Mouse (Mus musculus): ENCODE measurements at regions not wholly inside any gene's neighbourhood (a gene's known extent, or its start where the extent isn't known, plus 50 kb on each side); places are given as distances from the start of the nearest gene placed in this dataset.

DNA sequence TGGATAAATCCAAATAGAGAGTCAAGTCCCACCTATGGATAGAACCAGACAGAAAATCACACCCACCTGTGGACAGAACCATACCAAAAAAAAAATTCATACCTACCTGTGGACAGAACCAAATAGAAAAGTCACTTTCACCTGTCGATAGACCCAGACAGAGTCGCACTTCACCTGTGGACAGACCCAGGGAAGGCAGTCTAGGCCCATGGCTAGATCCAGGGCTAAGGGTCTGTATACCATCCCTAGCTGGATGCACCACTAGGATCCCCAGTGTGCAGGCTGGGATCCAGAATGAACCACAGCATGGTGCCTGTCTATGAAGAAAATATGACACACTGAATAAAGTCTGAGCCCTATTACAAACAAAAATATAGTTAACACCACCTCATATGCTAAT lies 246.9 kb upstream of the Zdhhc25 start:
- Histone ChIP-seq H3K36me3 (ENCODE audit: control insufficient read depth, insufficient read depth, low read length) (no peaks in the 10 kb centered on the region), H3K9me3 (ENCODE audit: control insufficient read depth, low read length) (no peaks in the 10 kb centered on the region), H3K4me1 (ENCODE audit: control insufficient read depth, insufficient read depth, low read length) (no peaks in the 10 kb centered on the region), H3K4me2 (ENCODE audit: low read depth) (no peak overlapping the region), H3K27me3 (ENCODE audit: control insufficient read depth, insufficient read depth, low read length) (no peaks in the 10 kb centered on the region), H3K27ac (ENCODE audit: low read depth, low read length) (no peak overlapping the region), H3K9ac (ENCODE audit: low read length) (no peak overlapping the region), H3K4me3 (ENCODE audit: low read depth, low read length) (no peak overlapping the region)
- ATAC-seq (ENCODE audit: insufficient read depth, low FRiP score, low TSS enrichment) (no peak), DNase-seq (ENCODE audit: low spot score) (no peak)
- 86% methylated on average over 2 of the region's 2 CpGs for WGBS

DNA sequence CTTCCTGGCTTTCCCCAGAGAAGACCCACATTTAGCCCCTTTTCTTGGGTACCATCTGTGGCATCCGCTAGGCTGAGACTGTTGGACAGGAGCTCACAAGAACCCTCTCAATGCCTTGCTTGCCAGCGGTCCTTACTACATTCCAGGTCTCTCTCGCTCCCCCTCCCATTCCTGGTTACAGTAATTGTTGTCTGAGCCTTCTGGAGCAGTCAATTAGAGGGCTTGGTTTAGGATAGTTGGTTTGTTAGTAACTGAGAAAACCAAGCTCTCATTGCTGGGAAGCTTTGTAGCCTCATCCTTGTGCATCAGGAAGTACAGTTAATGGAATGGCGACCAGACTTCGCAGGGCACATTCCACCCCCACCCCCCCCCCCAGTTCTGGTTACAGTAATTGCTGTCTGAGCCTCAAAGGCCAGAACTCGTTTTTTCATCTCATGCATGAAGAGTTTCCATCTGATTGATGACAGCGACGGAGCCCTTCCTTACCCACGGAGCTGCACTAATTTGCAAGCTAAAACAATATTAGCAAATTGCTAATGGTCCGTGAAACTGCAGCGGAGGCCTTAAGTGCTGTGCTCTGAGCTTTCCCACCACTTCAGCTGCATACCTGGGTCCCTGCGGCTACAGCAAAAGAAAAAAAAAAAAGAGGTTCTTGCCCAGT lies 239.6 kb upstream of the Zdhhc25 start:
- H3K36me3 ChIP-seq (ENCODE audit: control insufficient read depth, insufficient read depth, low read length): no peaks in the 10 kb centered on the region
- no peak overlapping the region for H3K4me3 ChIP-seq (ENCODE audit: low read depth, low read length)
- DNase-seq (ENCODE audit: low spot score): peak; percentile 54
- no peak for ATAC-seq (ENCODE audit: insufficient read depth, low FRiP score, low TSS enrichment)
- H3K27me3 ChIP-seq (ENCODE audit: control insufficient read depth, insufficient read depth, low read length): no peaks in the 10 kb centered on the region
- H3K4me2 ChIP-seq (ENCODE audit: low read depth): no peak overlapping the region
- WGBS: 21% methylated on average over 12 of the region's 12 CpGs
- H3K9ac ChIP-seq (ENCODE audit: low read length): no peak overlapping the region
- H3K27ac ChIP-seq (ENCODE audit: low read depth, low read length): no peak overlapping the region
- peaks cover 11% of the 10 kb centered on the region; the same call in 1 of the 2 replicates for H3K4me1 ChIP-seq (ENCODE audit: control insufficient read depth, insufficient read depth, low read length)
- no peaks in the 10 kb centered on the region for H3K9me3 ChIP-seq (ENCODE audit: control insufficient read depth, low read length)

DNA sequence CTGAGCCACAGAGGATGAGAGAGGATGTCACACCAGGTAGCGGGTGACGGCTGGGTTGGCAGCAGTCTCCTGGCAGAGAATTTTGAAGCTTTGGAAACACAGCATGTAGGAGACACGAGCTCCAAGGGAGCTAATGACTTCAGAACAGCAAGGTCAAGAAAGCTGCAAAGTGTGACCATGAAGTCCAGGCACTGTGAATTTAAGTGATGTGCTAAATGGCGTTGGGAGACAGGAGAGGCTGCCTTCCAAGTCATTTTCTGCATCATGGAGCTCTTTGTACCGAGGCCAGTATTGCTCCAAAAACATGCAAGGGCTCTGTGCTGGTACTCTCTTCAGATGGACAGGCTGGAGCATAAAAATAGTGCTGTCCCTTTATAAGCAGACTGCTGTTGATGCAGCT lies 238.8 kb upstream of the Zdhhc25 start:
- Histone ChIP-seq H3K4me3 (ENCODE audit: low read depth, low read length) (no peak overlapping the region), H3K9ac (ENCODE audit: low read length) (no peak overlapping the region), H3K4me2 (ENCODE audit: low read depth) (no peak overlapping the region), H3K9me3 (ENCODE audit: control insufficient read depth, low read length) (no peaks in the 10 kb centered on the region), H3K36me3 (ENCODE audit: control insufficient read depth, insufficient read depth, low read length) (no peaks in the 10 kb centered on the region), H3K27ac (ENCODE audit: low read depth, low read length) (no peak overlapping the region), H3K27me3 (ENCODE audit: control insufficient read depth, insufficient read depth, low read length) (no peaks in the 10 kb centered on the region), H3K4me1 (ENCODE audit: control insufficient read depth, insufficient read depth, low read length) (peaks cover 11% of the 10 kb centered on the region; the same call in 1 of the 2 replicates)
- ATAC-seq (ENCODE audit: insufficient read depth, low FRiP score, low TSS enrichment) (no peak), DNase-seq (ENCODE audit: low spot score) (peak; percentile 7)
- 53% methylated on average over 5 of the region's 5 CpGs for WGBS

DNA sequence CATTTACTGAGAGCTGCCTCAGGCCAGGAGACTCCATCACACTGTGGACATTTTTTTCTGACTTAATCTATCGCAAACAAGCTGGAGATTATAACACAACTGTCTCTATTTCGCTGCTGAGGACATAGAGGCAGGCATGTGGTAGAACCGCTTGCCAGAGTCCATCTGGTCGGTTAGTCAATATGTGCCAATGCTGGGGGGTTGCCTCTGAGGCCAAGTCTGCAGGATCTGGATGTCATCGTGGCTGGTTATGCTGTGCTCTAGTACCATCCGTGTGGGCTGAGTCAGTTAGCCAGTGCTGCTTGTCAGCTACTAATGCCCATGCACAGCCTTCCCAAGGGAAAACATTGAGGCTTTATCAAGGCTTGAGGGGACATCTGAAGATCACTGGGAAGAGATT lies 237.1 kb upstream of the Zdhhc25 start:
- H3K9ac ChIP-seq (ENCODE audit: low read length): no peak overlapping the region
- H3K9me3 ChIP-seq (ENCODE audit: control insufficient read depth, low read length): no peaks in the 10 kb centered on the region
- no peak overlapping the region for H3K27ac ChIP-seq (ENCODE audit: low read depth, low read length)
- no peak overlapping the region for H3K4me3 ChIP-seq (ENCODE audit: low read depth, low read length)
- WGBS: 69% methylated on average over 6 of the region's 6 CpGs
- peaks cover 11% of the 10 kb centered on the region; the same call in 1 of the 2 replicates for H3K4me1 ChIP-seq (ENCODE audit: control insufficient read depth, insufficient read depth, low read length)
- ATAC-seq (ENCODE audit: insufficient read depth, low FRiP score, low TSS enrichment) (no peak), DNase-seq (ENCODE audit: low spot score) (peak; percentile 9)
- H3K36me3 ChIP-seq (ENCODE audit: control insufficient read depth, insufficient read depth, low read length): no peaks in the 10 kb centered on the region
- no peaks in the 10 kb centered on the region for H3K27me3 ChIP-seq (ENCODE audit: control insufficient read depth, insufficient read depth, low read length)
- no peak overlapping the region for H3K4me2 ChIP-seq (ENCODE audit: low read depth)

DNA sequence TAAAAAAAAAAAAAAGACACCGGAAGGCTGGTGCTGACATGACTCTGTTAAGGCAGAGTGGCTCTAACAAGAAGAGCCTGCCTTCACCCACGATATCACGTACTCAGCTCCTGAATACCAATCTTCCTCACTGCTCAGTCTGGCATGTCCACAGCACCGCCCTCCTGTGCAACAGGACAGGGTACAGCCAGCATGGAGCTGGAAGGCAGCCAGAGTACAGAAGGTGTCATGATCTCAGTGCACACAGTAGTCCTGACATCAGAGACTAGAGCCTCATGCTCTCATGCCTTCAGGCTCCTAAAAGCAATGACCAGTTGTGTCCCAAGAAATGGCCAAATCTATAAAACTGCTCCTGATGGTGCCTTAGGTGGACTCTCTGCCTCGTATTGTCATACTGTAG lies 229.7 kb upstream of the Zdhhc25 start:
- Histone ChIP-seq H3K4me2 (ENCODE audit: low read depth) (no peak overlapping the region), H3K9ac (ENCODE audit: low read length) (no peak overlapping the region), H3K4me3 (ENCODE audit: low read depth, low read length) (no peak overlapping the region), H3K36me3 (ENCODE audit: control insufficient read depth, insufficient read depth, low read length) (no peaks in the 10 kb centered on the region), H3K9me3 (ENCODE audit: control insufficient read depth, low read length) (no peaks in the 10 kb centered on the region), H3K27ac (ENCODE audit: low read depth, low read length) (no peak overlapping the region), H3K27me3 (ENCODE audit: control insufficient read depth, insufficient read depth, low read length) (no peaks in the 10 kb centered on the region), H3K4me1 (ENCODE audit: control insufficient read depth, insufficient read depth, low read length) (no peaks in the 10 kb centered on the region)
- no peak for DNase-seq (ENCODE audit: low spot score)
- no peak for ATAC-seq (ENCODE audit: insufficient read depth, low FRiP score, low TSS enrichment)
- 91% methylated on average over 5 of the region's 5 CpGs for WGBS

DNA sequence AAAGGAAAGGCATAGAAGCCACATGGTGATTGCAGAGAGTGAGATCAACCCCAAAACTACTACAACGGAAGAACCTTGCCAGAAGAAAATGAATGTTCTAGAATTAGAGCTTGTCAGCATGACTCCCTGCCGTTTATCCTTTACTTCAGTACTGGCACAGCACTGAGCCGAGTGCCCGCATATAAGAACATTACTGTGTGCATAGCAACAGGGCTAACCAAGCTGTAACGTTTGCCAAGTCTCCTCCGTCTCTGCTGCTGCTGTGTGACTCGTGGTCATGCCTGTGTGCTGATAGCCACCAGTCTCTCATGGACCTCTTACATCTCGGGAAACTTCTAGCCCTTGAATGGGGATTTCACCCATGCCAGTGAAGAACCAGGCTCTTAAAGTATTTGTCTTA lies 228.1 kb upstream of the Zdhhc25 start:
- no peaks in the 10 kb centered on the region for H3K36me3 ChIP-seq (ENCODE audit: control insufficient read depth, insufficient read depth, low read length)
- ATAC-seq (ENCODE audit: insufficient read depth, low FRiP score, low TSS enrichment): no peak
- no peak overlapping the region for H3K27ac ChIP-seq (ENCODE audit: low read depth, low read length)
- DNase-seq (ENCODE audit: low spot score): no peak
- 69% methylated on average over 8 of the region's 8 CpGs for WGBS
- no peak overlapping the region for H3K4me2 ChIP-seq (ENCODE audit: low read depth)
- no peaks in the 10 kb centered on the region for H3K27me3 ChIP-seq (ENCODE audit: control insufficient read depth, insufficient read depth, low read length)
- no peaks in the 10 kb centered on the region for H3K4me1 ChIP-seq (ENCODE audit: control insufficient read depth, insufficient read depth, low read length)
- H3K9me3 ChIP-seq (ENCODE audit: control insufficient read depth, low read length): no peaks in the 10 kb centered on the region
- no peak overlapping the region for H3K4me3 ChIP-seq (ENCODE audit: low read depth, low read length)
- H3K9ac ChIP-seq (ENCODE audit: low read length): no peak overlapping the region

DNA sequence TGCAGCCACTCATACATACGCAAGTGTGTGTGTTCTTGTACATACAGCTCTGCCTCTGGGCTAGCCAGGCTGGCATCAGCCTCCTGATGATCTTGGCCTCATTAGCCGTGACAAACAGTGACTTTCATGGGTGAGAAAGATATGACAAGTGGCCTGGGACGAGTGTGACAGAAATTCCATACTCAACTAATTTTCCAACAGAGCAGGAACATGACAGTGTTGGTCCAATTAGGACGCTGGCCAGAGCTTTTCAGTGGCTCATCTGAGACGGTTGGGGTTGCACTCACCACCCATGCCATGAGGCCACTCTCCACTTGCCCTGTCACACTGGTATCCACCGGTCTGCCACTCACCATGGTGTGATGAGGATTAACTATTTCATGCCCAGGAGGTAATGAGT lies 226.2 kb upstream of the Zdhhc25 start:
- ATAC-seq (ENCODE audit: insufficient read depth, low FRiP score, low TSS enrichment) (no peak), DNase-seq (ENCODE audit: low spot score) (no peak)
- WGBS: 79% methylated on average over 6 of the region's 6 CpGs
- H3K9me3 ChIP-seq (ENCODE audit: control insufficient read depth, low read length): no peaks in the 10 kb centered on the region
- H3K27me3 ChIP-seq (ENCODE audit: control insufficient read depth, insufficient read depth, low read length): no peaks in the 10 kb centered on the region
- H3K27ac ChIP-seq (ENCODE audit: low read depth, low read length): no peak overlapping the region
- H3K4me2 ChIP-seq (ENCODE audit: low read depth): no peak overlapping the region
- H3K4me1 ChIP-seq (ENCODE audit: control insufficient read depth, insufficient read depth, low read length): no peaks in the 10 kb centered on the region; the same call in 1 of the 2 replicates
- H3K36me3 ChIP-seq (ENCODE audit: control insufficient read depth, insufficient read depth, low read length): no peaks in the 10 kb centered on the region
- no peak overlapping the region for H3K9ac ChIP-seq (ENCODE audit: low read length)
- H3K4me3 ChIP-seq (ENCODE audit: low read depth, low read length): no peak overlapping the region

- Histone ChIP-seq H3K9me3 (ENCODE audit: control insufficient read depth, low read length) (no peaks in the 10 kb centered on the region), H3K4me2 (ENCODE audit: low read depth) (no peak overlapping the region), H3K4me1 (ENCODE audit: control insufficient read depth, insufficient read depth, low read length) (peaks cover 11% of the 10 kb centered on the region), H3K9ac (ENCODE audit: low read length) (no peak overlapping the region), H3K27me3 (ENCODE audit: control insufficient read depth, insufficient read depth, low read length) (no peaks in the 10 kb centered on the region), H3K27ac (ENCODE audit: low read depth, low read length) (no peak overlapping the region), H3K4me3 (ENCODE audit: low read depth, low read length) (no peak overlapping the region), H3K36me3 (ENCODE audit: control insufficient read depth, insufficient read depth, low read length) (no peaks in the 10 kb centered on the region)
- WGBS: 83% methylated on average over 7 of the region's 7 CpGs
- no peak for DNase-seq (ENCODE audit: low spot score)
- ATAC-seq (ENCODE audit: insufficient read depth, low FRiP score, low TSS enrichment): no peak
Measured at GRCm38 (mm10) chr15:88379342-88379741, 220.8 kb upstream of the Zdhhc25 start.

GRCm38 (mm10) chr15:88379951-88380623 lies 220.0 kb upstream of the Zdhhc25 start:
- 12% methylated on average over 6 of the region's 6 CpGs for WGBS
- ATAC-seq (ENCODE audit: insufficient read depth, low FRiP score, low TSS enrichment) (peak; percentile 82), DNase-seq (ENCODE audit: low spot score) (peak; percentile 37)
- H3K27ac ChIP-seq (ENCODE audit: low read depth, low read length): no peak overlapping the region
- no peaks in the 10 kb centered on the region for H3K36me3 ChIP-seq (ENCODE audit: control insufficient read depth, insufficient read depth, low read length)
- H3K27me3 ChIP-seq (ENCODE audit: control insufficient read depth, insufficient read depth, low read length): no peaks in the 10 kb centered on the region
- no peaks in the 10 kb centered on the region for H3K9me3 ChIP-seq (ENCODE audit: control insufficient read depth, low read length)
- H3K9ac ChIP-seq (ENCODE audit: low read length): no peak overlapping the region
- no peak overlapping the region for H3K4me2 ChIP-seq (ENCODE audit: low read depth)
- H3K4me3 ChIP-seq (ENCODE audit: low read depth, low read length): no peak overlapping the region
- H3K4me1 ChIP-seq (ENCODE audit: control insufficient read depth, insufficient read depth, low read length): peaks cover 11% of the 10 kb centered on the region

Measured in neural tube, embryonic 11.5 days (tissue).